Mouse (Mus musculus): ENCODE measurements around the gene Cmtm6. TPM values are rescaled to one million over a fixed set of nuclear protein-coding genes. Genes with fewer than 3 reads are reported as not detected.

The Cmtm6 gene
- 13.2 TPM for polyA plus RNA-seq (2012; fragmentation: generic; extraction: Trizol)
- long read RNA-seq, experiment 1, transcript Cmtm6-201 (4 exons, 3,383 nt) = major isoform, 19 of 25 reads
- long read RNA-seq, experiment 1, partial matches to known transcripts = 6 of 25 reads
- long read RNA-seq, experiment 1, other reads (novel, unspliced or antisense) = 0 of 25 reads
- long read RNA-seq, experiment 2, transcript Cmtm6-201 (4 exons, 3,383 nt) = major isoform, 243 of 262 reads
- long read RNA-seq, experiment 2, partial matches to known transcripts = 6 of 262 reads
- long read RNA-seq, experiment 2, other reads (novel, unspliced or antisense) = 13 of 262 reads

GRCm38 (mm10) chr9:114731011-114731755, at the start of gene Cmtm6:
Gene Cmtm6 (plus strand): TSS chr9:114731116.
- TF ChIP-seq CEBPB (IDR thresholded peaks at IDR 0.05; ENCODE audit: low read depth) (no peak), CTCF (IDR thresholded peaks at IDR 0.05; ENCODE audit: control insufficient read depth, insufficient read depth, insufficient read length) (peak; percentile 52), MAX (IDR thresholded peaks at IDR 0.05) (no peak), USF1 (IDR thresholded peaks at IDR 0.05; ENCODE audit: low read depth) (no peak), MYOG (IDR thresholded peaks at IDR 0.05; ENCODE audit: control insufficient read depth, extremely low read depth, insufficient read length) (no peak), MYOD1 (IDR thresholded peaks at IDR 0.05; ENCODE audit: control insufficient read depth, insufficient read length, low read depth) (no peak)
- H3K79me3 ChIP-seq (ENCODE audit: low read depth) = peaks cover 10% of the 10 kb centered on the region
- H3K36me3 ChIP-seq (ENCODE audit: control insufficient read depth, insufficient read depth) = no peaks in the 10 kb centered on the region
- H3ac ChIP-seq (ENCODE audit: control insufficient read depth, insufficient read length, low read depth) = peak within 1 kb of the TSS; percentile 94
- H3K4me3 ChIP-seq (ENCODE audit: insufficient read depth, poor library complexity, severe bottlenecking) = peak within 1 kb of the TSS; percentile 61
- peaks cover 30% of the 10 kb centered on the region for H3K79me2 ChIP-seq (ENCODE audit: control insufficient read depth, insufficient read depth)
- H3K27me3 ChIP-seq (ENCODE audit: control insufficient read depth, insufficient read depth, insufficient read length) = no peaks in the 10 kb centered on the region

- H3ac ChIP-seq (ENCODE audit: control insufficient read depth, insufficient read length, low read depth) = no peak overlapping the region
- no peaks in the 10 kb centered on the region for H3K79me3 ChIP-seq (ENCODE audit: low read depth)
- H3K79me2 ChIP-seq (ENCODE audit: control insufficient read depth, insufficient read depth) = no peaks in the 10 kb centered on the region
- H3K36me3 ChIP-seq (ENCODE audit: control insufficient read depth, insufficient read depth) = no peaks in the 10 kb centered on the region
- H3K27me3 ChIP-seq (ENCODE audit: control insufficient read depth, insufficient read depth, insufficient read length) = no peaks in the 10 kb centered on the region
- H3K4me3 ChIP-seq (ENCODE audit: insufficient read depth, poor library complexity, severe bottlenecking) = no peak overlapping the region
- no peak for TF ChIP-seq CTCF (IDR thresholded peaks at IDR 0.05; ENCODE audit: control insufficient read depth, insufficient read depth, insufficient read length)
- TF ChIP-seq MYOD1 (IDR thresholded peaks at IDR 0.05; ENCODE audit: control insufficient read depth, insufficient read length, low read depth) = no peak
- no peak for TF ChIP-seq MYOG (IDR thresholded peaks at IDR 0.05; ENCODE audit: control insufficient read depth, extremely low read depth, insufficient read length)
- TF ChIP-seq USF1 (IDR thresholded peaks at IDR 0.05; ENCODE audit: low read depth) = no peak
- no peak for TF ChIP-seq MAX (IDR thresholded peaks at IDR 0.05)
- TF ChIP-seq FOSL1 (IDR thresholded peaks at IDR 0.05; ENCODE audit: insufficient read depth, low read length, poor library complexity, severe bottlenecking) = no peak
- TF ChIP-seq CEBPB (IDR thresholded peaks at IDR 0.05; ENCODE audit: low read depth) = no peak
Observed at GRCm38 (mm10) chr9:114682193-114682592, 48.7 kb upstream of the Cmtm6 start.

- H3ac ChIP-seq (ENCODE audit: control insufficient read depth, insufficient read length, low read depth) = no peak overlapping the region
- H3K79me3 ChIP-seq (ENCODE audit: low read depth) = peaks cover 17% of the 10 kb centered on the region
- no peak overlapping the region for H3K4me3 ChIP-seq (ENCODE audit: insufficient read depth, poor library complexity, severe bottlenecking)
- TF ChIP-seq MYOG (IDR thresholded peaks at IDR 0.05; ENCODE audit: control insufficient read depth, extremely low read depth, insufficient read length) (no peak), CTCF (IDR thresholded peaks at IDR 0.05; ENCODE audit: control insufficient read depth, insufficient read depth, insufficient read length) (no peak), FOSL1 (IDR thresholded peaks at IDR 0.05; ENCODE audit: insufficient read depth, low read length, poor library complexity, severe bottlenecking) (no peak), MAX (IDR thresholded peaks at IDR 0.05) (no peak), MYOD1 (IDR thresholded peaks at IDR 0.05; ENCODE audit: control insufficient read depth, insufficient read length, low read depth) (no peak)
- peaks cover 25% of the 10 kb centered on the region for H3K79me2 ChIP-seq (ENCODE audit: control insufficient read depth, insufficient read depth)
- H3K27me3 ChIP-seq (ENCODE audit: control insufficient read depth, insufficient read depth, insufficient read length) = no peaks in the 10 kb centered on the region
- peaks cover 7% of the 10 kb centered on the region for H3K36me3 ChIP-seq (ENCODE audit: control insufficient read depth, insufficient read depth)
Observed at GRCm38 (mm10) chr9:114686245-114686644, 44.7 kb upstream of the Cmtm6 start.

GRCm38 (mm10) chr9:114687639-114688038, 43.3 kb upstream of the Cmtm6 start:
- H3K4me3 ChIP-seq (ENCODE audit: insufficient read depth, poor library complexity, severe bottlenecking) = peak overlapping the region; percentile 6
- H3K79me3 ChIP-seq (ENCODE audit: low read depth) = peaks cover 26% of the 10 kb centered on the region
- H3K27me3 ChIP-seq (ENCODE audit: control insufficient read depth, insufficient read depth, insufficient read length) = no peaks in the 10 kb centered on the region
- H3K79me2 ChIP-seq (ENCODE audit: control insufficient read depth, insufficient read depth) = peaks cover 36% of the 10 kb centered on the region
- TF ChIP-seq MYOG (IDR thresholded peaks at IDR 0.05; ENCODE audit: control insufficient read depth, extremely low read depth, insufficient read length) (no peak), MAX (IDR thresholded peaks at IDR 0.05) (no peak), FOSL1 (IDR thresholded peaks at IDR 0.05; ENCODE audit: insufficient read depth, low read length, poor library complexity, severe bottlenecking) (no peak)
- H3K36me3 ChIP-seq (ENCODE audit: control insufficient read depth, insufficient read depth) = peaks cover 9% of the 10 kb centered on the region
- H3ac ChIP-seq (ENCODE audit: control insufficient read depth, insufficient read length, low read depth) = no peak overlapping the region

GRCm38 (mm10) chr9:114688252-114688952, 42.5 kb upstream of the Cmtm6 start, which contains the start of gene Dync1li1:
Gene Dync1li1 (plus strand): TSS chr9:114688790.
- Histone ChIP-seq H3K79me3 (ENCODE audit: low read depth) (peaks cover 29% of the 10 kb centered on the region), H3K27me3 (ENCODE audit: control insufficient read depth, insufficient read depth, insufficient read length) (no peaks in the 10 kb centered on the region), H3ac (ENCODE audit: control insufficient read depth, insufficient read length, low read depth) (peak within 1 kb of the TSS; percentile 89), H3K79me2 (ENCODE audit: control insufficient read depth, insufficient read depth) (peaks cover 42% of the 10 kb centered on the region), H3K36me3 (ENCODE audit: control insufficient read depth, insufficient read depth) (peaks cover 16% of the 10 kb centered on the region), H3K4me3 (ENCODE audit: insufficient read depth, poor library complexity, severe bottlenecking) (peak within 1 kb of the TSS; percentile 87)
- TF ChIP-seq CEBPB (IDR thresholded peaks at IDR 0.05; ENCODE audit: low read depth) (no peak), FOSL1 (IDR thresholded peaks at IDR 0.05; ENCODE audit: insufficient read depth, low read length, poor library complexity, severe bottlenecking) (no peak), USF1 (IDR thresholded peaks at IDR 0.05; ENCODE audit: low read depth) (no peak), MYOG (IDR thresholded peaks at IDR 0.05; ENCODE audit: control insufficient read depth, extremely low read depth, insufficient read length) (no peak)

All from C2C12 (cell line).